Mouse (Mus musculus): ENCODE results near the gene Slc38a2. TPM values are rescaled to one million over a fixed set of nuclear protein-coding genes. Genes with fewer than 3 reads are reported as not detected.

Slc38a2 gene
- total RNA-seq, 2 experiments from 2014 or later: 52.6 to 57.4 TPM

DNA sequence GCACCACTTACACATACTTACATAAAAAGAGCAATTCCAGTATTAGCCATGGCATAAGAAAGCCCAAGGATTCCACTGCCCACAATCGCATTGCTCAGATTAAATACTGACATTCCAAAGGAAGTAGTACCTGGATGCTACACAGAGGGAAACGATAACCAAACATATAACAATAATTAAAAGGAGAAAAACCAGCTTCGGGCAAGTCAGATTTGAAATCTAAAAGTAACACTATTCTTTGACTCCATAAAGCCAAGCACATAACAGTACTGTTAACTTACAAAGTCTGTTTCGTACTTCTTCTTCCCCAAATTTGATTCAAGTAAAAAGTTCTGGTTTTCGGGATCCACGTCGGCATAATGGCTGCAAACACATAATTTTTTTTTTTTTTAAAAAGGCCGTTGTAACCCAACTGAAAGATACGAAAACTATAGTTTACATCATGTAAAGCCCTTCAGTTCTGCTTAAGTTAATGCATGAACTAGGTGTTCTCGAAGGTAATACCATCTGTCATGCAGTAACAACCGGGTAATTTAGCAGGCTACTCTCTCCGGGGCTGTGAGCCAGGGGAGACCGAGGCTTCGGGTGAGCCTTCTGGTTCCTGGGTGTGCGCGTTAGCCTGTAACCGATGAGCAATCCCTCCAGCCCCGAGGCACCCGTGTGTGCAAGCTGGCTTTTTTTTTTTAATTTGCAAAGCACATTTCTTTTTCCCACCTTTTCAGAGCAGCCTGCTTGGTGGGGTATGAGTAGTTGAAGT lies 1.5 kb downstream of the Slc38a2 start:
- DNase-seq (ENCODE audit: low spot score in 2 of 2): no peak

DNA sequence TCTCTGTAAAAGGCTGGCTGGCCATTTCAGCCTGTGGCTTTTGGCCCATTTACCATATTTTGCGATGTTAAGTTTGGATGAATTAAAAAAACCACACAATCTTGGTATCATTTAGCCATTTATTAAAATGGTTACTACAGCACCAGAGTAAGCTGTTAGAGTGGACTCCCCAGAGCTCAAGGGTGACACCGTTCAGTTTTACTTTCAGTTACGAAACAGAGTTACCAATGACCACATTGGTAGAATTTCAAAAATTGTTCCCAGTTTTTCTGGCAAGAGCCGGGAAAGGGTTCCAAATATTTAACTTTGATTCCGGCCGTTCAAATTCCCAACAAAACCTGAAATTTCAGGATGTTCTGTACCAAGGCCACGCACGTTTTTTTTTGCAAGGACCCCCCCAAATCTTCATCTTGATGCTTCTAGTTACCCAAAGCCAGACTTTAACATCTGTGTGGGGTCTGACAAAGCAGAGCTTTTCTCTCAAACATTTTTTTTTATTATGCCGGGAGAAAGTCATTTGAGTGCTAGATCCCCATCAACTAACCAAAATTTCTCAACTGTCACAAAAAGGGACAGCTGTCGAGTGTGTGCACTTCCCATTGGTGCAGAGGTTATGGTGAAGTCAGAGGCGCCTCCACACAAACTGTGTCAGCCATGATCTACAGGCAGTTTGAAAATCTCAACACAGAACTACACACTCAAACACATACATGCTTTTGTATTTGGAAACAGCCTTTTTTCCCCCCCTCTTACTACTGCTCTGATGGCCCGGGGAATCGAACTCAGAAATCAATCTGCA lies 2.8 kb downstream of the Slc38a2 start:
- no peak for DNase-seq (ENCODE audit: low spot score in 2 of 2)

DNA sequence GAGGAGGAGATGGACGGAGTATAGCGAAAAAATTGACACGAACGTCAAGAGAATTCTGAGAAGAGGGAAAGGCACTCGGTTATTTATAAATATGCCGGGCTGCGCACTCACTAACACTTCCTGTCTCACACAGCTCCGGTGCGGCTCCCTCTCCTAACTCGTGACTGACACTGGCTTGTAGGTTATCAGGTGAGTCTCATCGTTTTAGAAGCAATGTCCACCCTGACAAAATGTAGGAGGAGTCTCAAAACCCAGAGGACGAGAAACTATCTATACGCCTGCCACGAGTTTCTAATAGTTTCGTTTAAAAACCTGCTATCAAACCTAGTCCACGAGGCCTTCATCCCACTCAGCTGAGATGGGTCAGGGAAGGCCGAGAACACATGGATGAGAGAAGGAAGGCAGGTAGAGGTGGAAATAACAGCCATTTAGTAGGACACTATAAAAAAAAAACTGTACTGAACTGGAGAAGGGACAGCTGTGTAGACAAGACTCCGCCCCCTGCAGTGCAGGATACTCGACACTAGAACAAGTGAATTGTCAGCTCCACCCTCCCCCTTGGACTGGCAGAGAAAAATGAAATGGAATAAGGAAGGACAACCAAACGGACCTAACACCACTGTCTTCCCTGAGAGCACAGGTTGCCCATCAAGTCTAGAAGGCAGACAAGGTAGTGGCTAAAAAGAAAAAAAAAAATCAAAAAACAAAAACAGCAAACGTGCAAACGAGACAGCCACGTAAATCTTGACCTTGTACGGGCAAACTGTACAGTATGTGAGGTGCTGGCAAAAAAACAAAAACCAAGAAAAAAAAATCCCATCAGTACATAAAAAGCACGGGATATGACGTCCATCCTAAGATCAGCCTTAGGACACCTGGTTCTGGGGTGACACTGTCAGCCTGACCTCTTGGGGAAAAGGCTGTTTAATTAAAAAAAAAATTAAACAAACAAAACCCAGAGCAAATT lies 3.8 kb downstream of the Slc38a2 start:
- DNase-seq (ENCODE audit: low spot score in 2 of 2): no peak

DNA sequence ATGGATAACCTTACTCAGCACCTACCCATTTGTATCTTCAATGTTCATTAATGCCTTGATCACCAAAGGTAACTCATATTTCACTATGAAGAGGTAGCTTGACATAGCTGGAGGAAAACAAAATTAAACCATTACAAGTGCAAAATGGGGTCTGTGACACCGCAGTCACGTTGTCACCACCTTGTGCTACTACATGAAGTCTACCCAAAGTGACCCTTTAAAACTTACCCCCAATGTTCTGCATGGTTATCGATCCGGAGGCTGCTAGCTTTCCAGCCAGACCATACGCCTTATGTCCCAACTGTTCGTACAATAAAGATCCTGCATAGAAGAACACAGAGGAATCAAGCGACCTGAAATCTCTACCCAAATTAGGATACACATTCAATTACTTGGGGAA lies 4.5 kb downstream of the Slc38a2 start:
- DNase-seq (ENCODE audit: low spot score in 2 of 2): no peak

DNA sequence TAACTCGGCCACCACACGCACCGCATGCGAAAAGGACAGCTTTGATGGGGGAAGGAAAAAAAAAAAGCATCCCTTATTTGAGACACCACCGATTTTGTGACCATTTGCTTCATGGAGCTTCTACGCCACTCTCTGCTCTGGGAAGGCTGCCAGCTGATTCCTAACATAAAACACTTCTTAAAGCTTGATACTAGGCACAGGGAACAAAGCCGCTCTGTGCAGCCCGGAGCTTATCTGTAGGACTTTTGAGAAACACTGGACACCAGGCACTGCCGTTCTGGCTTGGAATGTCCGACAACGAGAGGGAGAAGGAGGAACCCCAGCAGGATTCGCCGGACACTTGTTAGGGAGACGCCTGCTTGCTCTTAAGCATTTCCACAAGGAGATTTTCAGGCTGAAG lies 5.8 kb downstream of the Slc38a2 start:
- peak in 1 of 2 experiments; percentile 67 for DNase-seq (ENCODE audit: low spot score in 2 of 2)

DNA sequence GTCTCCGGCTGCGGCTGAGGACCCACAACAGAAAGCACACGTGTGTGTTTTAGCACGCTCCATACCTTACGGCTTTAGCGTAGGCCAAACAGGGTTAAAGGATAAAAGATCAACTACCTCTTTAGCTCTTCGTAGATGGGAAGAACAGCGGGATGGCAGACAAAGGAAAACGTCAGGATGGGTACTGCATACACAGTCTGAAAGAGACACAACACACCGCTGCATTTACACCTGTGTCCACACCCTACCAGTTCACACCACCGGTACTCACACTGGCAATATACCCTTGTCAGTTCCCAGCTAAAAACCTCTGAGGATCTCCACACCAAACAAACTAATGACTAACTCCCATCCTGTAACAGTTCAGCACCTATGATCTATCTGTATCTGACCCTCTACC lies 7.1 kb downstream of the Slc38a2 start:
- DNase-seq (ENCODE audit: low spot score in 2 of 2): no peak

DNA sequence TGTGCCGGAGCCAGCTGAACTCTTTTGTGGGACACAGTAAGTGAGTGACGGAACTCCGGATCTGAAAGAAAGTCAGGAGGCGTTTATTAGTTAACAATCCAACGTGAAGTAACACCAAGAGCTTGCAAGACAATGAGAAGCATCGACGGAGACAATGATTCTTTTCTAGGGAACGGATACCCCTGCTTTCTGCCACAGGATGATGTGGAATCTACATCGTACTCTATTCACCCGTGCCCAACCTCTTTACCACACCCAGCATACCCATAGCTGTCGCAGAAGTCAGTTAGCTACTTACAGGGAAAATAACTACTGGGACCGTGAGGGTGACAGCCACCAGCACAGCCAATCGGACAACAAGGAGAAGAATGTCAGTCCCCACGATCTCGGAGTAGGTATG lies 8.1 kb downstream of the Slc38a2 start:
- DNase-seq (ENCODE audit: low spot score in 2 of 2): no peak

DNA sequence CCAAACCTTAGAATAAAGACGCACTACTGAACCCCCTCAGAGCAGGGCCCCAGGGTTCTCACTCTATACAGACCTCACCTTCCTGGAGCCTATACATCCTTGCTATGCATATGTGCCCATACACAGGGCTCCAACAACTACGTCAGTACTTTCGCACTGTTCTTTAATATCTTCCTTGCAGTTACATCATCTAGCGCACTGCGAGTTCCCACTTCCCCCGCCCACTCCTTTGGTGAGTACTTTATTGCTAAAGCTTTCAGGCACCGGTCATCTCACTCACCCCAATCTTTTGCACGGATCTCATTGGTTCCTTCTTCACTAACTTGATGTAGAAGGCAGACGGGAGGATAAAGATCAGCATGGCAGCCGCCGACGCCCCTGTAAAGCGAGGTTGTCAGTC lies 8.7 kb downstream of the Slc38a2 start:
- DNase-seq (ENCODE audit: low spot score in 2 of 2): no peak

DNA sequence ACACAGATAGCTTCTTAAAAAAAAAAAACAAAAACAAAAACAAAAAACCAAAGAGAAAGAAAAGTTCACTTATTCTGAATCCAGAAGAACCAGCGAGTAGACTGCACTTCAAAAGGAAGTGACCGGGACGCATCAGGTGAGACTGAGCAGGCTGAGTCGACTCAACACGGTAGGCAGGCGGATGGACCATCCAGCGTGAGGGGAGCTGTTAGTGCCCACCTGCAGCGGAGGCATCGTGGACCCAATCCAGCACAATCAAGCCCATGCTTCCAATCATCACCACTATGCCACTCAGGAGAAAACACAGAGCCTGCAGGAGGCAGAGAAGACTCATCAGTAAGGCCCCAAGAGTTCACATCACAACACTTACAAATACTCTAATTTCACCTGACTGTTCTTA lies 9.6 kb downstream of the Slc38a2 start:
- no peak for DNase-seq (ENCODE audit: low spot score in 2 of 2)

DNA sequence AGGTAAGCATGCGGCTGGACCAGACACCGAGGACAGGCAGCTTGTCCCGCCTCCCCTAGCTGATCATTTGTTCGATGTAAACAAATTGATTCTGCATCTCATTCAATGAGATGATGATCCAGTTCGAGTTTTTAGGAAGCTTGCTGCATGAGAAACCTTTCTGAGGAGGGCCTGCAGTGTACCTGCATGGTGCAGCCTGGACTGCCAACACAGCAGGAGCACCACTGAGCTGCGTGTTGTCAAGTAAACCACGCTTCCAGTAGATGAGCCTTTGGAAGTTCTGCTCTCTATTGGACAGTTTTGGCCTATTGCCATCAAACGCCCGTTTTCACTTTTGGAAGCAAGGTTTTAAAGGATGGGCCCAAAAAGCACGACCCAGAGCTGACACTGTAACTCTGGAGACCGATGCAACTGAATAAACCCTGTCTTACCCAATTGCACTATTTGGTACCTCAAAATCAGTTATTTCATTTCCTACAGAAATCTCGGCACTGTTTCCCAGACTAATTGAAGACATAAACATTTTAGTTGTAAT lies 10.7 kb downstream of the Slc38a2 start:
- no peak for DNase-seq (ENCODE audit: low spot score in 2 of 2)

DNA sequence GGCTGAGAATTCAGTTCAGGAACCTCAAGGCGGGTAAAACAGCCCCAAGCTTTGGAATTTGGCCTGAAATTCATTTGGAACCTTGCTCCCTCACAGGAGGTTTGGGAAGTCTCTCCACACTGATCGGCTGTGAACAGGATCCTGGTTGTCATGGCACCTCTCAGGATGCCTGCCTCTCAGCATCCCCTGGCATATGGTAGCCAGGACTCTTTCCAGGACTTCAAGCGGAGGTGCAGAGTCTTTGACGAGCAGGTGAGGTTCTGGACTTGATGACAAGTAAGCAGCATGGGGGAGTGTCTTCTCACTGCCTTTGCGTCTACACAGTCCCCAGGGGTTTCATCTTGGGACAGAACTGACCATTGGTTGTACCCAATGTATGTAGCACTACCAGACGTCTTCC lies 11.5 kb downstream of the Slc38a2 start:
- no peak for DNase-seq (ENCODE audit: low spot score in 2 of 2)

DNA sequence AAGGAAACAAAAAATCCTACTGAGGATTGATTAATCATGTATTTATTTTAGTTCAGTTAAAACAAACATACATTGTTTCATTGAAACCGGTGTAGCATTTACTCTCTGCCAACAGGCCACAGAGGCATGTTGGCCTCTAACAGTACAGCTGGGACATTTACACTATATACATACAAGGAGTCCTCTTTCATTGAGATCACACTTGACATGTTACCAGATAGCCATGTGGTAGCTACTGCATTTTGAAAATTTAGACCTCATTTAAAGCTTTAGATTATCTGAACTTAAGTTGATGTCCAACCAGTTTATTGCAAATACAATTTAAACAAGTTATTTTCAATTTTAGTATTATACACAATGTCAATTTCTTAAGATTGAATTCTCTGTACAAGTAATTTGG lies 12.2 kb downstream of the Slc38a2 start:
- DNase-seq (ENCODE audit: low spot score in 2 of 2): no peak

DNA sequence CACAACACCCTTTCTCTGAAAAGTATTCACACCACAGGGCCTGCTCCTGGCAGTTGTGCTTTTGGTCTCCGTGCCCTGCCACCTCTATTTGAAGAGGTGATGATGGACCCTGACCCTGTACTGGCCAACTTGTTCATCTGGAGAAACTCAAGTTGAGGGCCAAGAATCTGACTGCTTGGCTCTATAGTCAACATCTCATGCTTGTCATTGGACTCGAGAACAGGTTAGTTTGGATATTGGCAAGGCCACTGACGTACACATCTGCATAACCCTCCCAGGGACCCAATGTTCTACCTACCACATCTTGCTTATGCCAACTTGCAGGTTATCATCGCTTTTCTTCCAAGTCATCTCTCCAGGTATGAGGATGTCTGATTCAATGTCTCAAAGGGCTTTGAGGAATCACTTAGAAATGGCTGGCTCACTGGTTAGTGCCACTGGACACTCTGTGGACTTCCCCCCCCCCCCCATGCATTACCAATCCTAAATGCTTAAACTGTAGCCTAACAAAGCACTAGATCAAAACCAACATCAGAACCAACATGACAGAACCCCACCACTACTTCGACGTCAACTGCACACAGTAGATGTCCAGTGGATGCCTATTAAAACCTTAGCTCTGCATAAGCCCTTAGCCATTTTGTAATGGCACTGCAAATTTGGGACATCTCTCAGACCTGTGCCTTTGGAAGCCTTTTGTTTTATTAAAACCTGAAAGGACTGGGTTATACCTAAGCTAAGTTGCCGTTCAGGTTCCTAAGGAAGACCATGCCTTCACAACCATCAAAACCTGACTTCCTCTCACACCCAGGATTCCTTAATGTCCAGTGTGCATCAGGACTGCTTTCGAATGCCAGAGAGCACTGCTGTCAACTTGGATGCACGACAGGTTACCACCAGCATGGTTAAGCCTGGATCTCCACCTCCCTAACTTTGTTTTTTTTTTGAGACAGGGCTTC lies 13.1 kb downstream of the Slc38a2 start:
- DNase-seq (ENCODE audit: low spot score in 2 of 2): no peak

DNA sequence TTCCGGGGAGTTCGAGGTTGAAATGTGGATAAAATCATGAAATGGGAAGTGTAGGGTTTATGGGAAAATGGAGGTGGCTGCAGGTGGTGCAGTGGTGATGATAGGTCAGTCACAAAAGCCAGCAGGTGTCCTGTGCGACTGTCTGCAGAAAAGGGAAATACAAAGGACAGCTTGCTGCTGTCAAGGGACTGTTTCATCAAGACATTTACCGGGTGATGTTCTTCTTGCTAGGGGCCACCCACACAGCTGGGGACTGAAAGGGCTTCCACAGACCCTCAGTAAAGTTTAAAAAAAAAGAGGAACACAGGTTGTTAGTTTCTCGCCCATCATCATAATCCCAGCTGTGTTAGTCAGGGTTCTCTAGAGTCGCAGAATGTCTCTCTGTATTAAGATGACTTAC lies 14.3 kb downstream of the Slc38a2 start:
- no peak for DNase-seq (ENCODE audit: low spot score in 2 of 2)

DNA sequence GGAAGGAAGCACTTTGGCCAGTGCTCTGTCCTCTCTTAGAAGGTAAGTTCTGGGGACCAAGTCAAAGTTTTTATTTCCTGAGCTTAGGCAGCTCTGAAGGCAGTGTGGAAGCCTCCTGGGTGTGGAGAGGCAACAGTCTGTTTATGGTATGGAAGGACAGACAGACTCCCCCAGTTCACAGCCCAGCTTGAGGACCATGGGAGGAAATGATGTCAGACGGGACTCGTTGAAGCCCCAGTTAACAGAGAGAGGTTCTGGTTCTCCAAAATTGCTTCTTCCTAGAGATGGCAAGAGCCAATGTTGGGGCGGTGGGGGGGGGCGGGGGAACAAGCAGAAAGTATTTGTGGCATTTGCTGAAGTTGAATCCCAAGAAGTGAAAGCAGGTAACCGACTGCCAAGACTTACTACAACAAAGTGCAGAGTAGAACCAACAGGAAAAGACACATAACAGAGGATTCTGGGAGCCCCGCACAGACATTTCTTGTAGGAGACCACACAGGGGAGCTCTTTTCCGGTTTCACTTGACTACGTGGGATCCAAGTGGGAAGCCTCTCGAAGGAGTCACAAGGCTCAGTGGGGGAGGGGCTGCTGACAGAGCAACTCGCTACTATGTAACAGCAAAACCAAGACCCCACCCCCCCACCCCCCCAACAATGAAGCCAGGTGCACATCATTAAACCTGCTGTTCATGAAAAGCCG lies 15.2 kb downstream of the Slc38a2 start:
- DNase-seq (ENCODE audit: low spot score in 2 of 2): no peak

DNA sequence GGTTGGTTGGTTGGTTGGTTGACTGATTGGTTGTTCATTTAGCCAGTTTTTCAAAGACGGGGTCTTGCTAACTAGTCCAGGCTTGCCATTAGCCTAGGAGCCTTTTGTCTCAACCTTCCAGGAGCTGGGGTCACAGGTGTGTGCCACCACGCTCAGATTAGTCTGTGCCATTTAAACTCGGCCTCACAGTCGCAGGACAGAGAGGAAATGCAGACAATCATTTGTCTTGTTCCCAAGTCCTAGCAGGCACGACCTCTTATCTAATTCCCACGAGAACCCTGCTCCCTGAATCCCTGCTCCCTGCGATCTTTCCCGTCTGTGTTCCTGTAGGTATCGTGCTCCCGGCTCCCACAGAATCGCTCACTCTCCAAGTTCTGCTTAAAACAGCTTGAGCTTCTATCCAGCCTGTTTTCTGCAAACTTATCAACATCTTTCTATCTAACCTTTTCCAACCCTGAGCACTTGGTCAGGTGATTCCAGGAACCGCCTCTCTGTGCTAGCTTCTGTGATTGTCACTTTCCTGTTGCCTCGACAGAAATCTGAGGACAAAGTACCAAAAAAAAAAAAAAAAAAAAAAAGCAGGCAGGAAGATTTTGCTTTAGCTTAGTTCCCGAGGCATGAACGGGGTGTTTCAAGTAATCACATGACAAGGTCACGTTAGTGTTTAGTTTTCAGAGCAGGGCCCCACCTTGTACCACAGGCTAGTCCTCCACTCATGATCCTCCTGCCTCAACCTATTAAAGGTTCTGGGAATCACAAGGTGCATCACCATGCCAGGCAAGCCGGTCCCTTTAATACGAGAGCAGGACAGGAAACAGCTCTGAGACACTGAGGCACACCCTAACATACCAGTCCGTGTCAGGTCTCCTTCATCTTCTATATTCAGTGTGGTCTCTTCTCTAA lies 20.4 kb downstream of the Slc38a2 start:
- no peak for DNase-seq (ENCODE audit: low spot score in 2 of 2)

DNA sequence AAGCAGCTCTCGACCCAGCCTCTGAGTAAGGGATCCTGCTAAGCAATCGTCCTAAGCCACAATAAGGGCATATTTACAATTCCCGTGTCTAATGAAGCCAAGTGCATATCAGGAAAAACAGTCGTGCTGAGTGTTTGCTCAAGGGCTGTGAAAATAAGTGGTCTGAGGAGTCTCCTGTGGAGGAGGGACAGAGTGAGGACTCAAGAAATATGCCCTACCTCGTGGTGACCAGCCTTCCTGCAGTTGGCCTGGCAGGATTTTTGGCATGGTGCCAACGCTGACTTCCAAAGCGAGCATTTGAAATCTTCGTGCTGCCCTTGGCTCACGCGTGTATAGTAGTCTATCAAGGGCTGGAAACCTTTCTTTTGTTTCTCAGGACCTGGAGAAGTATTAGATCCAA lies 23.0 kb downstream of the Slc38a2 start:
- DNase-seq (ENCODE audit: low spot score in 2 of 2): no peak

DNA sequence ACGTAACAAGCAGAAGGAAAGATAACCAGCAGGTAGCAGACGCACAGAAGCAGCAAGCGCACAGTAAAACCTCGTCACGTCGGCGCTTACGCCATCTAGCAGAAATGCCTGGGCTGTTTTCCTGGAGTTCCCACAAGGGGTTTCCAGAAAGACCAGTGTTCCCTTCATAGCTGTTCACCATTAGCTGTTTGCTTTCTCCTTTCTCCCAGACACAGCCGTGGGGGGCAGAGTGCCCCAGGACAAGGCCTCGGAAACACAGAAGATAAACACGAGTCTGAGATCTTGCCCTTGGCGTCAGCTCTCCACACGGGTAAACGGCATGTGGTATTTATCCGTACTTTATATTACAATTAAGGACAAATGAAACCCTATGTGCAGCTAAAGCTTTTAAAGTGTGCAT lies 23.8 kb downstream of the Slc38a2 start:
- DNase-seq (ENCODE audit: low spot score in 2 of 2): no peak

Measured in layer of hippocampus, postnatal 14 days (tissue).